Mouse (Mus musculus) spleen, postnatal 4 days (tissue): Measurements from ENCODE around the gene Efna1.

Experiments used
- DNase-seq, 2 experiments: peaks; one replicate each; pipeline ENCODE4 v3.0.0; 2022; ENCODE audit warnings: low spot score in 2 of 2

The Efna1 gene

DNA sequence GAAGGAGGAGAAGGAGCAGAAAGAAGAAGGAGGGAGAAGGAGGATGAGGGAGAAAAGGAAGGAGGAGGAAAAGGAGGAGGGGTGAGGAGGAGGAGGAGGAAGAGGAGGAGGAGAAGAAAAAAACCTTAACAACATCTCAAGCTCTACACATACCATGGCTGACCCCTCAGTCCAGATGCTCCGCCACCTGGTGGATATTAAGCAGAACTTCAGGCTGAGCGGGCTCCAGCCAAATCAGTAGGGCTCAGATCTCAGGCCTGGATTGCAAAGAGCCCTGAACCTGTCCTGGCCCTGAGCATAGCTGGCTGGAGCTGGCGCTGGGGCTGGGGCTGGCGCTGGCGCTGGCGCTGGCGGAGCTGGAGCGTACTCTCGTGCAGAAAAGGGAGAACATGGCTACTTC is 27.1 kb upstream of the Efna1 start:
- peak; percentile 51 to 78 for DNase-seq

DNA sequence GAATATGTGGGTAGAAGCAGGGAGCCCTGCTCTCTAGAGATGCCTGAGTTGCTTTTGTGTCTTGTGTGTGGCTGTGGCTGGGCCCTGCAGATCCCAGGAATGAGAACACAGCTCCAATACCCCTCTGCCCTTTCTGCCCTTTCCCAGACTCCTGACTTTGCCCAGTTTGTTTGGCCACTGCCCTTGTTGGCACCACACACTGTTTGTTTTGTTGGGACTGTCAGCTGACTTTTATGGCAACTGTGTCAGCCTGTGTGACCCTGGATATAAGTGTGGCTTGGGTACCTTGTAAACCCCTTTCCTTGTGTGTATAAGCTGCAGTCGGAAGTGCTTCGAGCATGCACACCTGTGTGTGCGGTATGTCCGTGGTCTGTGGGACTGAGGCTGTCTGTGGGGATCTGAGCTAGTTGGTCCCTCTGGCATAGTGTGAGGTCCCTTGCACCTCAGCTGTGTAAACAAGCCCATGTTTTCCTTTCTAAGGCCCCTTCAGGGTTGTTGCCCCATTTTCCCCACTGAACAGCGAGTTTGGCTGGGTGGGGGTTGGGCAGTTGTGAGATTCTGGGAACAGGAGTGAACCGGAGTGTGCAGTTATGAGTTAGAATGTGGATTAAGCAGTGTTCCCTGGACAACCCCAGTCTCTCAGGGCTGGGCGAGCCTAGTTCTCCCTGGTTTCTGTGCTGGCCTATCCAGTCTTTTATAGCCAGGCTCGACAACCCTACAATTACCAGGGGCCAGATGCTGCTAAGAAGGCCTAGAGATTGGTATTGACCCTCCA is 24.8 kb upstream of the Efna1 start:
- DNase-seq = no peak

DNA sequence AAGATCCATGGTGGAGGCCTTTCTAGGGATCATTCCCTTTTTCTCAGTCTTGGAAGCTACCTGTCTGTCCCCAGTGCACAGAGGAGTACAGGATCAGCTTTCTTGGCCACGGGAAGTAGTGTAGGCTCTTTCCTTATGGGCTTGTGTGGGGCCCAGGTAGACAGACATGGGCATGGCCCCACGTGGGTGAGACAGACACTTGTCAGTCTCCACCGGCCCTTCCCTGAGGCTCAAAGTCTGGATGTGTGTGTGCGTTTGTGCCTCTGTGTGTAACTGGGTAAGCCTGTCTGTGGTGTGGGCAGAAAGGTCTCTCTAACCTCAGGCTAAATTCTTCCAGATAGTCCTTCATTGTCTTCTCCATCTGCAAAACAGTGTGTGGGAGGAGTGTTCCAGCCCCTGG is 24.2 kb upstream of the Efna1 start:
- no peak for DNase-seq

DNA sequence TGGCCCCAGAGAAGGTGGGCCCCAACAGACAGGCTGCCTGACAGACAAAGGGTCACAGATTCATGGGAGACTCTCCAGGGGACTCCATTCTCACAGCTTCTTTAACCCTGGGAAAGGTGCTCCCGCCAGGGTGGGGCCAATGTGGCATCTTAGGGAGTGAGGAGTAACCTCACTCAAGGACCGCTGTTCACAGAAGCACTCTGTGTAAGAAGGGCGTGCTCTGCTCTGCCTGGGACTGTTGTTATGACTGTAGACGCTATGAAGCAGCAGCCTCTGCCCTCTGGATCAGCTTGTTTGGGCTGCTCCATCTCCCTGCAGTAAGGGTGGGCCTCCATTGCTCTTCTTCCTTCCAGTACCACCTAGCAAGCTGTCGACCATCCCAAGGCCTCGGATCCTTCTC is 23.5 kb upstream of the Efna1 start:
- DNase-seq = no peak

DNA sequence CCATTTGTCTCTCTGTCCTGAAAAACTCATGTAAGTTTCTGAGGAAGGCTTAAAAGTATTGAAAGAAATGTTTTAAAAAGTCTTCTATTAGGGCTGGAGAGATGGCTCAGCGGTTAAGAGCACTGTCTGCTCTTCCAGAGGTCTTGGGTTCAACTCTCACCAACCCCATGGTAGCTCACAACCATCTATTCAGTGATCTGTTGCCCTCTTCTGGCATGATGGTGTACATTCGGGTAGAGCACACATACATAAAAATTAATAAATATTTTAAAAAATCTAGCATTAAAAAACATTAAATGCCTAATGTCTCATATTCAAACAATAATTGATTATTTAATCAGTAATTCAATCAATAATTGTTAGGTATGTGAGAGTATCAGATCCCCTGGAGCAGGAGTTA is 19.6 kb upstream of the Efna1 start:
- DNase-seq = no peak

DNA sequence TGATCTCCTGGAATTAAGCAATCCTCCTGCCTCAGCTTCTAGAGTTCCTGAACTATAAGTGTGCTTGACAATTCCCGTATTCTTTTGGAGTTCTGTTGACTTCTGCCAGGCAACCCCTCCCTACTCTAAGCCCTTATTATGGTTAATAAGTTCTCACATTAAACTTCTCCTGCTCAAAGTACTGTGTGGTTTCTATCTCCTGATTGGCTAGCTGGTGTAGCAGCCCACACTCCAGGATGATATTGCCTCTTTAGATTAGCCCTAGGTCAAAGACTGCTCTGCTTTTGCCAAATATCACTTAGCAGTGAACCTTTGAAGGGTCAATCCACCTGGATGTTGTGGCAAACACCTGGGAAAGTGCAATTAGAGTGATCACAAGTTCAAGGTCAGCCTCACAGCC is 19.1 kb upstream of the Efna1 start:
- DNase-seq = no peak

DNA sequence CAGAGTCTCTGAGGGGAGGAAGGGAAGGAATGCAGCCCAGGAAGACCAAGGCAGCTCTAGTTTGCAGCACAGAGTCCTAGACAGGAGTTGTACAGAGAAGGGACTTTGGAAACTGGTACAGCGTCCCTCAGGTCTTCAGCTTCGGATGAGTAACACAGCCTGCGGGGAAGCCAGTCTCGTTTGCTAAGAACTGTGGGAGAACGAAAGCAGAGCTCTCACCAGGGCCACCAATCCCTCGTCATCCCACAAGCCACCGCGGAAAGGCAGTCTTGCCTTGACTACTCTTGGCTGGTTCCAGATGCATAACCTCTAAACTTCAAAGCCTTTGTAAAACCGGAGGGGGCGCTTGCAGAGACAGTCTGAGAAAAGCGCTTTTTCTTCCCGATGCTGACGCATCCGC is 18.6 kb upstream of the Efna1 start:
- no peak for DNase-seq

DNA sequence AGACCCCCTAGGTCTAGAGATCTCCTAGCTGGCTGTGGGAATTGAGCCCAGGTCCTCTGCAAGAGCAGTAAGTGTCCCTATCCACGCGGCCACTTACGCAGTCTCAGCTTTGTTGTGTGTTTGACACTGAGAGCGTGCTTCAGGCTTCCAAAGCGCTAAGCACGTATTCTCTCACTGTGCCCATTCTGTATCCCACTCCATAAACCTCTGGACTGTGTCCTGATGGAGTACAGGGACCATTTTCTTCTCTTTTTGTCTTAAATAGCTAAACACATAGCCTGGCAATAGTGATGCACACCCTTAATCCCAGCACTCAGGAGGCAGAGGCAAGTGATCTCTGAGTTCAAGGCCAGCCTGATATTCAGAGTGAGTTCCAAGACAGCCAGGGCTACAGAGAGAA is 18.0 kb upstream of the Efna1 start:
- DNase-seq = no peak

DNA sequence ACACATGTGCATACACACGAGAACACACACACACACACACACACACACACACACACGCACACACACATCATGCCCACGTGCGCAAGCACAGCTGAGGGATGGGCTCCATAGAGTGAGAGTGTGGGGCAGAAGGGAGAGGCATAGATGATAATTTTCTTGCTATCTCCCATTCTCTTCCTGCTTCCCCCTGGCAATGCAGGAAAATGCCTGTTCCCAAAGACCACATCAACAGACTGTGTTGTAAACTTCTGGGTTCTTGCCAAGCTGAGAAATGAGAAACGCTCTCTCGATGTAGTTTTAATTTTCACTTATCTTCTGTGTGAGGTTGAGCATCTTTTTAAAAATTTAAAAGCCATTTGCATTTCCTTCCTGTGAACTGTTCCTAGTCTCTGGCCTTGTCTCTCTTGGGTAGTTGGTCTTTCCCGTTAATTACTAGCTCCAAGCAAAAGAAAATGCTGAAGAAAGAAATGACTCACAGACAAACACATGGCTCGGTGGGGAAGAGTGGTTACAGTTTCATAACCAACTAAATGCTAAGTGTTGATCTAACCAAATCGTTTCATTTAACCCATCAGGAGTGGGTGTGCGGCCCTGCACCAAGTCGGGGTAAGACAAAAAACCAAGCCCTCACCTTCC is 15.9 kb upstream of the Efna1 start:
- DNase-seq = no peak

DNA sequence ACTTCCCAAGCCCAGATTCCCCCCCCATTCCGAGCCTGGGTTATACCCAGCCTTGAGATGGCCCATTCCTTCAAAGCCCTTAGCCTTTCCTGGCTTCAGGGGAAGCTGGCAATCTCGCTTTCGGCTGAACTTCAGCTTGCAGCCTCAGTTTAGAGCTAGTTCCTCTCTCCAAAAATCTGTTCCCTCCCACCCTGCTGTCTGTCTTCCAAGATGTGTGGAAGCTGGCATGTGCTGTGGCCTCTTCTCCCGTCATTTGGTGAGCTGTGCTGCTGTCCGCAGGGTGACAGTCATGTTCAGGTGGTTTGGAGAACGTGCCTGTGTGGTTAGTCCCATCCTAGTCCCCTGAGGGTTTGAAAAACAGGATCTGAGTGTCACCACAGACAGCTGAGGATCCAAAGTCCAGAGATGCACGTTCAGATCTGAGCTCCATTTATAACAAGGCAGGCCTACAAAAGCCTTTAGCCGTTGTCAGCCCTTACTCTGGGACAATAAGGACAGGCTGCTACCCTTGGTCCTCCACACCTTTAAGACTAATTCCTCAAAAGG is 14.8 kb upstream of the Efna1 start:
- no peak for DNase-seq

DNA sequence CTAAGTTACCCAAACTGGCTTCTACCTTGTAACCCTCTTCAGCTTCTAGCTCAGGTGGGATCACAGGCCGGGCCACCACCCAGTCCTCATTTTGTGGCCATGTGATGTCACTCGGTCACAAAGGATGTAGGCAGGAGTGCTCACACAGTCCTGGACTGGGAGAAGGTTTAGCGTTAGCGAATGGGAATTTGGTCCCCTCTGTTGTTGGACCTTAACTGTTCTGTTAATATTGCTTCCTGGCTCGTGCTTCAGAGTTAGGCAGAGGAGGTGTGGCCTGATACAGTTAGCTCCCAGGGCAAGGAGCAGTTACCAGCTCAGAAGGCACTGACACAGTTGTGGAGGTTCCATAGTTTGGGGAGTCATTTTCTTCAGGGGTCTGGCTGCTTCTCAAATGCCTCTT is 13.3 kb upstream of the Efna1 start:
- no peak for DNase-seq

DNA sequence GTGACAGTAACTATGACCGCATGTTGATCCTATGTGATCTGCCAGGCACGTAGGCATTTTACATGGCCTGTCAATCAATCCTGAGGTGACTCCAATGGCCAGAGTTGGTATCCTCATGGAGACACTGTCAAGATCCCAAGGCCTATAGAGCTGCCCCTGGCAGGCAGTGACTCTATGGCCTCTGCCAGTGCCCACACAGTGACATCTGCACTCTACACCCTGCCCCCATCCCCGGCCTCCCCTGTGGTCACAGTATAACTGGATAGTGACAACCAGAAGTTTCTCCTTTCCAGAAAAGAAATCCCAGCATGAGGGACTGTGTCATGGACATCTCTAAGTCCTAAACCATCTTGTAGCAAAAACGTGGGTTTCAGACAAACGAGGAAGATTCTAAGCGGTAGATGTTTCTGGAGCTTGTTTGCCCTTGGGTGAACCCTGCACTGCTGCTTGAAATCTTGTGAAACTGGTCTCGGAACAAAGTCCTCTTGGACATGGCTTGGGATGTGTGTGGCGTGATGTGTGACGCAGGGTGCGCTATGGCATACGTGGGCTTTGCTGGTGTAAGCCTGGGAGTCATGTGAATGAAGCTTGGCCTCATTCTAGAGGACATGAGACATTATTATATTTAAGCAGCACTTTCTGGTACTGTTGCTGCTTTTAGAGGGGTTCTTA is 12.4 kb upstream of the Efna1 start:
- no peak for DNase-seq

DNA sequence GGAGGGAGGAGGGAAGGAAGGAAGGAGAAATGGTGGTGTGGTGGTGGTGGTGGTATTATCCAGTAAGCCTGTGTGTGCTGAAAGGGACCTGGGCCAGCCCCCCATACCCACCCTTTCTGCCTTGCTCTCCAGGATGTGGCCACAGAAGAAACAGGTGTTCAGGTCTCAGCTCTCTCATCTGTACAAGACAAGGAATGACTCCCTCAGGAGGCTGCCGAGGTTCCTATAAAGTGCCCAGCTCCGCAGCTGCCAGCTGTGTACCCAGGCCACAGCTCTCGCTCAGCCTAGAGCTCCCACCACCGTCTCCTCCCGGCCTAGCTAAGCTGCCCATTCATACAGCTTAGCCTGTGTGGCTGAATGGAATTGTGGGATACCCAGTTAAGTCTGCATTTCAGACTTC is 11.4 kb upstream of the Efna1 start:
- no peak for DNase-seq

DNA sequence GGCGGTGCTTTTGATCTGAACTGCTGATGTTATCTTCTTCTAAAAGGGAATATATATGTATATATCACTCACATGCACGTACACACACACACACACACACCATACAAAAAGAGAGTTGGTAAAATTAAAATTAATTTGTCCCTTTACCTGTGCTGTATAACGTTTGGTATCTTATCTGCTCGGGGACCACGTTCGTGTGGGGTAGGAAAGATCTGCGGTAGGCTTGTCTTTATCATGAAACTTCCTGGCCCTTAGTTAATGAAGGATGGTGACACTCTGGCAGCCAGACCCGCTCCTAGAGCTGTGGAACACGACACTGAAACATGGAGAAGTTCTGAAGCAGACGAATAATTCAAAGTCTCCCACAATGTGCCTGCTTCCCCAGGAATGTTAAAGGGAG is 10.9 kb upstream of the Efna1 start:
- DNase-seq = no peak

DNA sequence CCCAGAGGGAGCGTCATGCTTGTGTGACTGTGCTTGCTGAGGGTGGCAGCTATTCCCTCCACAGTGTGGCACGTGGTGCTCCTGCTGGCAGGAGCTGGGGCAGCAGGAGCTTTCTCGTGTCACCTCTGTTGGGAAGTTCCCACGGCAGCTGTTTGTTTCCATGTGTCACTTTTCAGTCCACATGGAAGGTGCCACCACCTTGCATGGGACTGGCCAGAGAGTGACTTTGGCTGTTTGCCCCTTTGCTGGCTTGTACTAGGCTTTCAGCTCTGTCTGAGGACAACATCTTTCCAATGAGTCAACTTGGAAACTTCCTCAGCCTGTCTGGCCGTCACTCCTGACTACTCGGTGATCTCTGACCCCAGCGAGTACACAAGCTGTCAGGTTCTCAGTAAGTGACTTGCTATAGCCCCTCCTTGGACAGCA is 7.6 kb upstream of the Efna1 start:
- no peak for DNase-seq

DNA sequence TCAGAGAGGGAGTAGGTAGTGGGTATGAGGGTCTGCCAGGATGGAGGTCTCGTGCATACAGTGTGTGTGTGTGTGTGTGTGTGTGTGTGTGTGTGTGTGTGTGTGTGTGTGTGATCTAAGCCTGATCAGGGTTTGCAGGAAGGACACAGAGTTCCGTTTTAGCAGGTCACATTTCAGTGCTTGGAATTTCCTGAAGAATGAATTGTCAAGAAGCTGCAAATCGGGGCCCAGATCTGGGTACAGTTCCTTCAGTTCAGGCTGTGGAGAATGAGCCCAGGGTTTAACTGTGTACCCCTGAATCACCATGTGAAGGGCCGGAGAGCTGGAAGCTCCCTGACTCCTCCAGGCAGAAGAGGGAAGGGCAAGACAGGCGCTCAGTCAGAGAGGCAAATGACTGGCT is 6.3 kb upstream of the Efna1 start:
- no peak for DNase-seq

DNA sequence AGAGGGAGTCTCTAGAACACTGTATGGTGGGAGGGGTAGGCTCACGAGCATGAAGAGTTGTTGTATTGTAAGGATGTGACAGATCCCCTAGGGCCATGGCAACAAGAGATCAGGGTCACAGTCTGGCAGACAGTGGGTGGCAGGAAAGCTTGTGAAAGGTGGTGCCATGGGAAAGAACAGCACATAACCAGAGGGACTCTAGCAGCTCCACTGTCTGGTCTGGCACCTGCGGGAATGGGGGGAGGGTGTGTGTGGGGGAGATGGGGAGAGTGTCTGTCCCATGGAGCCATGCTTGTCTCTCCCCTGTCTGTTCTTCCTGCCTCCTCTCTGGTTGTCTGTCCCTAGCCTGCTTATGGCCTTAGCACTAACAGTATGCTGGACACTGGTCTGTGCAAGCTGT is 4.6 kb upstream of the Efna1 start:
- no peak for DNase-seq

DNA sequence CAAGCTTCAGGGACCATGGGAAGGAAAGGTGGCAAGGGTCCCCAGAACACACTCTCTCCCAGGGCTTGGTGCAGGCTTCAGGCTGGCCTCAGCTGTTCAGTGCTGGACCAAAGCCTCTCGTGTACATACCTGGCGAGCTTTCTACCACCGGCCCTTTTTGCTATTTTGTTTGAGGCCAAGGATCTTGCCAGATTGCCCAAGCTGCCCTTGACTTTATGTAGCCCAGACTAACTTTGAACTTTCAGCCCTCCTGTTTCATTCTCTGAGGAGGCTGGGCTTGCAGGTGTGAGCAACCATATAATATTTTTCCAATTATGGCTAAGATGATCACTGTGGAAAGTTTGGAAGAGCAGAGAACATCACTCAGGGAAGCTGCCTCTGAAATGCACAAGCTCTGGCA is 3.3 kb upstream of the Efna1 start:
- DNase-seq = no peak

DNA sequence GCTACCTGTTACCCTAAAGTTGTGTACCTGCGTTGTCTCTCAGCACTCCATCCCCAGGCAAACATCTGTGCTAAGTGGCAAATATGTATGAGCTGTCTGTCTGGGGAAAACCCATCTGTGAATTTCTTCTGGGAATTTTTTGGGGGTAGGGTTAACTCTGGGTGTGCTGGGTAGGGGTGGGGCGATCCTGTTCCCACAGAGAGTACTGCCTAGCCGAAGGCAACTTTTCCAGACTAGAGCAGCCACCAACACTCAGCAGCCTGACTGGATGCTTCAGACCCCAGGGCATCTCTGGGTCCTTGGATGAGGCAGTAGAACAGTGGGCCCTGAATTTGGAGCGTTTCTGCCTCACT is 1.3 kb upstream of the Efna1 start:
- no peak for DNase-seq

DNA sequence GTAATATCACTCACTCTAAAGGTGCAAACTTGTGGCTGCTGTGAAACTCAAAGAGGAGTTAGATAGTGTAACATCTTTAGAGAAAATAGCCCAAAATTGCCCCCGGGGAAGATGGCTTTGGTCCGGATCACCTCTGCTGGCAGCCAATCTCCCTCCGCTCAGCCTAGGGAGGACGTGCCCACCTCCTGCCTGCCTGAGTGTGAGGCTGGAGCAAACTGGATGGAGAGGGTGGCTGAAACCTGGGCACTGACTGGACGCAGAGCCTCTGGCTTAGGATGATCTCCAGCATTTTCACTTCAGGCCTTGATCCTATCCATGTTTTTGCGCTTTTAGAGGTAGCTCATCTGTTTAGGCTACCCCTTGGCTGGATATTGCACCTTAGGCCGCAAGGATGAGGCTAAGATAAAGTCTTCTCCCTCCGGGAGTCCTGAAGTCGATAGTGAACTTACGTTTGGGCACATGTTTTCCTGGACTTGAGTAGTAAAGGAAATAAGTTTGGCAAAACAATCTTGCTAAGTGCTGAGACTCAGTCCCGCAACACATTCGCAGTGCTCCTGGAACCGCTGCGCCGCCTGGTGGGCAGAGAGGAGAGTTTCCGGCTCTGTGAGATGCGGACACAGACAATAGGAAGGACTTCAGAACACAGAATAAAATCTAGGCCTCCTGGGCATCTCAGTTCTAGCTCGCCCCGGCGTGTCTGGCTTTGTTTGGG is 793 bp upstream of the Efna1 start:
- DNase-seq = peak; percentile 74 to 92

DNA sequence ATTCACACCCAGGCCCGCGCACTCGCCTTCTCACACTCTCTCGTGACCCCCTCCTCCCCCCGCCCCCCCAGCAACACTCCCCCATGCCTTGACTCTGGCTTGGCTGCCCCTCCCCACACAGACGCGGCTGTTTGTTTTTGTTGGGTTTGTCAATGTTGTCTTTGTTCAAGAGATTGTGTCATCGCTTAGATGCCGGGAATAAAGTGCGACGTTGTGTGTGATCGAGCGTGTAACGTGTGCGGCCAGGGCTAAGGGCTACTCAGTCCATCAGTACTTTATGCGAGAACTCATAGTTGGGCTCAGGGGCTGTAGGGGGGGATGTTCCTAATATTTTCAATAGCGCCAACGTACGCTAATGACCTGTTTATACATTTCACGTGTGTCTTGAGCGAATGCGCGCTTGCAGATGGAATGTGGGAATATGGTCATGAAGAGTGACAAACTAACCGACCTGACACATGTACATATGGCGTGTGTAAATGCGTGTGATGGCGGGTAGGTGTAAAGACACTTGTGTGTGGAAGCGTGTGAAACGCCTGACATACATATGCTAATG is 814 bp downstream of the Efna1 start:
- DNase-seq = no peak
